Mouse (Mus musculus): ENCODE data around the gene Snx9.

DNA sequence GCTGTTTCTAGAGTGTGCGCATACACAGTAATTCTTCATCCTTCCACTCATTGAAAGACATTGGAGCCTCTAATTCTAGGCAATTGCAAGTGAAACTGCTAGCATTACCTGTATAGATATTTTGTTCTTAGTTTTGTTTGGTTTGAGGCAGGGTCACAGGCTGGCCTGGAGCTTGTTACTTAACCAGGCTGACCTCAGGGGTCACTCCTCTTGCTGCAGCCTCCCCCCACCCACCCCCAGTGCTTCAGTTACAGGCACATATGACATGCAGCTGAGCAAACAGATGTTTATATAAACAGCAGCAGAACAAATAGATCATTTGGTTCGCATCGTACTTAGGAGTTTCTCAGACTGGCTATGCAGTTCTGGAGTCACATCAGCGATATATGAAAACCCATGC is 71.7 kb downstream of the Snx9 start:
- TF ChIP-seq CTCF (IDR thresholded peaks at IDR 0.05; ENCODE audit: extremely low read depth, insufficient read length, insufficient replicate concordance, low read depth, low read length) = no peak
- no peak for TF ChIP-seq POLR2A (IDR thresholded peaks at IDR 0.05; ENCODE audit: low read depth, low read length)
